Mouse (Mus musculus) CD8-positive naive resting alpha-beta T cell, adult 2 months (primary cell): ENCODE measurements around the gene Mrpl33.
"Not testable (repeated sequence)": the region's sequence is repeated elsewhere in the genome, so short reads cannot be mapped to it uniquely, and the experiment has no call there.

Experiments
- DNase-seq, 2 experiments: peaks; one replicate each; pipeline ENCODE4 v3.0.0; 2022; ENCODE audit warnings: low read depth in 2 of 2, low spot score in 2 of 2

The Mrpl33 gene

GRCm38 (mm10) chr5:31596481-31597429 is at the start of gene Mrpl33:
TSS of gene Mrpl33 (plus strand) at chr5:31596935.
- peak; percentile 82 to 87 for DNase-seq

- DNase-seq = no peak
Measured at GRCm38 (mm10) chr5:31559401-31559800, 37.3 kb upstream of the Mrpl33 start.

GRCm38 (mm10) chr5:31560352-31560751 is 36.4 kb upstream of the Mrpl33 start:
- DNase-seq = no peak

DNA sequence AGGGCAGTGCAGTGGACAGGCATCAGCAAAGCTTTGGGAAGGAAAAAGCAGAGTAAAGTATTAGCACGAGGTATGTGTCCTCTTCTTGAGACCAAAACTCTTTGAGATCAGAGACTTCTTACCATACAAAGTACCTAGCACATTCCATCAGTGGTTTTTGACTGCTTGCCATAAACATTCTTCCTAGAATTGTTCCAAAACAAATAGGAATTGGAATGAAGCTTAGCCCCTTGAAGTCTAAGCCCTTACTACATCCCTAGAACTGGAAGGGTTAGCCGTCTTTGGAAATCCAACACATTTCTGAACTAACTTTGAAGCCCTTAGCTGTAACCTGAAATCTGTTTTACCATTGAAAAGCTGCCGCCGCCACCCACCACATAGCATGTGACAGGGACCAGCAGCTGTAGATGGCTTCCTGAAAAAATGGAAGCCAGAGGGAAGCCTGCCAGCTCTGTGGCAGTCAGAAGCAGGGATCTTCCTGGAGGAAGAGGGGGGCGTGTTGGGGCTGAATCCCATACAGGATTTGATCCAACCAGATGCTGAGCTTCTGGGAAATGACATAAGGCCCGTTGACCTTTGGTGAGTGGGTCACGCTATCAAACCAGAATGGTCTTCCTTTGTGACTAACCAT is 34.6 kb upstream of the Mrpl33 start:
- no peak for DNase-seq

- DNase-seq = peak; percentile 41 to 56
Measured at GRCm38 (mm10) chr5:31563496-31563895, 33.2 kb upstream of the Mrpl33 start.

GRCm38 (mm10) chr5:31563905-31564304 is 32.8 kb upstream of the Mrpl33 start:
- DNase-seq = no peak

GRCm38 (mm10) chr5:31564976-31565375 is 31.8 kb upstream of the Mrpl33 start:
- no peak for DNase-seq

DNA sequence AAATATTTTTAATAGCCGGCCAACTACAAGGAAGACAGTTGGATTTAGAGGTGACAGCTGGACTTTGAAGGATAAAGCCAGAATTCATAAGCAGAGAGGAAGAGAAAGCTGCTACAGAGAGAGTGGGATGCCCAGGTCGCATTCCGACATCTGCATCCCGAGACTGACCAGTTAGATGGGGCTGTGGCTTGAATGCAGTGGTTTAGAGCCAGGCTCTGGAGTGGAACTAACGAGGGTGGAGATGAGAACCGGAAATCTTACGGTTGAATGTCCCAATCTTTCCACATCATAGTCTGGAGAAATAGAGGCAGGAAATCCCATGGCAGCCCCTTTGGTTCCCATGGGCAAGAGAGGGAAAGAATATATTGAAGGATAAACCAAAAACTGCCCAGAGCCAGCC is 30.7 kb upstream of the Mrpl33 start:
- no peak for DNase-seq

- no peak for DNase-seq
Measured at GRCm38 (mm10) chr5:31566457-31566856, 30.3 kb upstream of the Mrpl33 start.

GRCm38 (mm10) chr5:31567951-31568657 is 28.6 kb upstream of the Mrpl33 start:
- no peak for DNase-seq

GRCm38 (mm10) chr5:31571023-31571608 is 25.6 kb upstream of the Mrpl33 start:
- DNase-seq = no peak

GRCm38 (mm10) chr5:31573722-31574121 is 23.0 kb upstream of the Mrpl33 start:
- no peak for DNase-seq

DNA sequence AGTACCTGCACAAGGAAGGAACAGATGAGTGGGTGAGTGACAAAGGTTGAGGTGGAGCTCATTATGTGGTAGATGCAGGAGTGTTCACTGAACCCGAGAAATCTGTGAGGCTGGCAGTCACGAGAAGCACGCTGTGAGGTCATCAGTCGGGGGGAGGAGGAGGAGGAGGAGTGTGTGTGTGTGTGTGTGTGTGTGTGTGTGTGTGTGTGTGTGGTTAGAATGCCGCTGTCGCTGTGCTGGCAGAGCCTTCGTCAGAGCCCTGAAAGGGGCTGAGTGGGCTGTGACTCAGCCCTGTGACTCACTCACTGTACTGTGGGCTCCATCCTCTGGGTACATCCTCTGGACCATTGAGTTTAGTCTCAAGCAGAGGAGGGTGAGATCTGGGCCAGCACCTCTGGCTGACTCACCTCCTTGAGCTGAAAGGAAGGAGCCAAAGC is 20.2 kb upstream of the Mrpl33 start:
- DNase-seq = peak; percentile 52 to 61

GRCm38 (mm10) chr5:31581263-31581662 is 15.5 kb upstream of the Mrpl33 start:
- no peak for DNase-seq

- no peak for DNase-seq
Measured at GRCm38 (mm10) chr5:31581932-31582331, 14.8 kb upstream of the Mrpl33 start.

DNA sequence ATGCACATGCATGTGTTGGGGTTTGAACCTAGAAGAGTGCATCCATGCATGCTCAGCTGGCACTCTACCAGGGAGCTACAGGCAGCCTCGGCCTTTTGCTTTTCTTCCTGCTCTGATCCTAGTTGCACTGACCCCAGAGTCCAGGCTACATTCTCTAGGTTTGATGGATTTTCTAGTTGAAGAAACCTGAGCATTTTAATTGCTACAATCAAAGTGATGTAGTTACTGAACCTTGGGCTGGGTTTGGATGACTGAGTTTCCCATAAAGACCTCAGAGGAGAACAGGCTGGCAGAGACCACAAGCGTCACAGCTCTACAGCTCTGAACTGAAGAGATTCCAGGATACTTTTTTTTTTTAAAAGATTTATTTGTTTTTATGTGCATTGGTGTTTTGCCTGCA is 13.5 kb upstream of the Mrpl33 start:
- no peak for DNase-seq

DNA sequence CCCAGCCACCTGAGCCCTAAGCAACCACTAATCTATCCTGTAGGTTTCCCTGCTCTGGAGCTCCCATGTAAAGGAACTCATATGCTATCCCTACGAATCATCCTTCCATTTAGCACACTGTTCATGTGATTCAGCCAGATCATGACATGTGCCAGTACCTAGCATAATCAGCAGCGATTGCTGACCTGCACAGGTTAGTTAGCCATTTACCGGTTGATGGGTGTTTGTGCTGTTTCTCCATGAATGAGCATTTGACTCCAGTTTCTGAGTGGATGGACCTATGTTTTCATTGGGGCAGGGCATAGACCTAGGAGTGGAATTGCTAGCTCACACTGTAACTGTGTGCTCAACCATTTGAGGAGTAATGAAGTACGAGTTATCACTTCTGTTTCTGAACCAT is 11.2 kb upstream of the Mrpl33 start:
- DNase-seq = no peak

DNA sequence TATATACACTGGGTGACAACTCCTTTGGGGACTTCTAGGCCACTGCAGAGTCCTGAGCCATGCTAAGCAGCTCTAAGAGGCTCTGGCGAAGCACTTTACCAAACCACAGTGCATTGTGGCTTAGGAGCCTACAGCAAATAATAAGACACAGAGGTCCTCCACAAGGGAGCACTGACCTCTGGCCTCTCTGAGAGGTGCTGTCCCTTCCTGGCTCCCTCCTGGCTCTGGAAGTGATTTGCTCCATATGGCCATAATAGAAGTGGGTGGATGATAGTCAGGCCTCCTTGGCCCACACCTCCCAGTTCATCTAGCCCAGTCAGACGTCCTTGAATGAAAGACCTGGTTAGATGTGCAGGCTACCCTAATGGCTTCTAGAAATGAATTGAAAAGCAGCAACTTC is 8.7 kb upstream of the Mrpl33 start:
- DNase-seq = no peak

- not testable (repeated sequence) for DNase-seq
Measured at GRCm38 (mm10) chr5:31588672-31589071, 8.1 kb upstream of the Mrpl33 start.

DNA sequence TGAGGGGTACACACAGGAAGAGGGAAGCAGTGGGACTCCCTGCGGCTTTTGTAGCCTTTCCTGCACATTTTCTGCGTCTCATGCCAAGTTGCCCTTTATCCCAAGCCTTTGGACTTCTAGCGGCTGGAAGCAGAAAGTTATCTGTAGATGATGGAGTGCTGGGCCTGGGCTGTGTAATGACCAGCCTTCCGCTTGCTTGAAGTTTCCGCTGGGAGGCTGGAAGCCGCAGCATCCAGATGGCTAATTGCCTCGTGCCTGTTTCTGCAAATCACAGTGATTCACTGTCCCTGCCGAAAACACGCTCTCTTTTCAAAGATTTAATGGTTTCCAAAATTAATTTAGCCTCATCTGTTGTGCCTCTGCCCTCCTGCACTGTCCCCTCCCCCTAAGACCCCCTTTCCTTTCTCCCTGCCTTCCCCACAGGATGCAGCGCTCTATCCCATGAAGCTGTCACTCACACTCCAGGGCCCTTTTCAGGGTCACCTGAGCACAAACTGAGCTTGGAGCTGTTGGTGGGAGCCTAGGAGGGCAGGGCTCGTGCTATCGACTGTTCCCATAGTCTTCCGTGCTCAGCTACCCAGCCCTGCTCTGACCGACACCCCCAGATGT is 6.9 kb upstream of the Mrpl33 start:
- DNase-seq = no peak

GRCm38 (mm10) chr5:31591122-31591521 is 5.6 kb upstream of the Mrpl33 start:
- DNase-seq = no peak
